Mouse (Mus musculus): Measurements from ENCODE around the gene Ccdc73. TPM values are rescaled to one million over a fixed set of nuclear protein-coding genes. Genes with fewer than 3 reads are reported as not detected.

Ccdc73 gene
- total and polyA plus RNA-seq, 3 experiments, result 2.2 to 5.1 (median 2.2) TPM

DNA sequence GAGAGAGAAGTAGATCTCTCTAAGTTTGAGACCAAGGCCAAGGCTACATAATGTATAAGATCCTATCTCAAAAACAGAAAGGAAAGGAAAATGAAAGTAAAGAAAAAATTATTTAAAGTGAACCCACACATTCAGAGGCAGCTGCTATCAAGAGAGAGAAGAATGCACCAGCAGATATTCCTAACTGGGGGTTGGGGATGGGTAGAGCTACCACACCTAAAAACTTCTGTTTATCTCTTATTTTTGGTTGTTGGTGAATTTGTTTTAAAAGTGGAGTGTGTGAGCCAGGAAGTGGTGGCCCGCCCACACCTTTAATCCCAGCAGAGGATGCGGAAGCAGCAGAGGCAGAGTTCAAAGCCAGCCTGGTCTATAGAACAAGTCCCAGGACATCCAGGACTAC, 154.2 kb downstream of the Ccdc73 start:
- Histone ChIP-seq H3K9ac (ENCODE audit: insufficient read depth, low read depth) (no peak overlapping the region), H3K27ac (ENCODE audit: insufficient read depth, low read depth) (no peak overlapping the region), H3K36me3 (replicated peaks in 1 of 2; ENCODE audit: control insufficient read depth in 1 of 2, insufficient read depth in 1 of 2, low read length in 1 of 2) (peaks cover 0 to 2% of the 10 kb centered on the region in 2 experiments), H3K9me3 (replicated peaks; ENCODE audit: low read length) (no peaks in the 10 kb centered on the region), H3K4me1 (ENCODE audit: control insufficient read depth in 1 of 2, insufficient read depth in 2 of 2) (peaks cover 2 to 11% of the 10 kb centered on the region in 2 experiments; a peak in 1 of 4 replicates), H3K27me3 (replicated peaks) (no peaks in the 10 kb centered on the region), H3K4me3 (replicated peaks in 1 of 3; ENCODE audit: low read depth in 2 of 3, low read length in 2 of 3, poor library complexity in 1 of 3) (no peak overlapping the region), H3K79me2 (replicated peaks; ENCODE audit: control insufficient read depth, extremely low read depth, insufficient read depth, poor library complexity, severe bottlenecking) (no peaks in the 10 kb centered on the region), H3K4me2 (ENCODE audit: insufficient read depth, low read depth, poor library complexity, severe bottlenecking) (no peak overlapping the region)
- in situ Hi-C loops (cut with MboI; ENCODE audit: low pct_ligation_motif_present, low pct_unique_long_range_greater_than_20kb, low sequenced_read_pairs), result no loop called here
- DNase-seq (ENCODE audit: extremely low read depth), result no peak
- dilution Hi-C loops (cut with MboI; ENCODE audit: extremely low pct_ligation_motif_present, extremely low pct_unique_long_range_greater_than_20kb, low sequenced_read_pairs), result no loop called here
- TF ChIP-seq JUND (conservative IDR thresholded peaks at IDR 0.05; ENCODE audit: low read depth, low read length), result no peak
- TF ChIP-seq CHD1 (IDR thresholded peaks at IDR 0.05; ENCODE audit: low read depth, low read length), result no peak
- TF ChIP-seq HCFC1 (IDR thresholded peaks at IDR 0.05; ENCODE audit: low read depth, low read length), result no peak
- no peak for TF ChIP-seq MAZ (IDR thresholded peaks at IDR 0.05; ENCODE audit: low read depth, low read length)
- no peak for TF ChIP-seq GABPA (IDR thresholded peaks at IDR 0.05; ENCODE audit: insufficient replicate concordance, low read depth, low read length)
- no peak for TF ChIP-seq ZKSCAN1 (IDR thresholded peaks at IDR 0.05; ENCODE audit: borderline replicate concordance, low read depth, low read length)
- no peak for TF ChIP-seq USF2 (conservative IDR thresholded peaks at IDR 0.05; ENCODE audit: low read depth, low read length)
- TF ChIP-seq RCOR1 (conservative IDR thresholded peaks at IDR 0.05; ENCODE audit: low read depth, low read length), result no peak
- TF ChIP-seq SMC3 (IDR thresholded peaks at IDR 0.05; ENCODE audit: low read depth, low read length), result no peak
- no peak for TF ChIP-seq ZMIZ1 (IDR thresholded peaks at IDR 0.05; ENCODE audit: low read depth, low read length)
- TF ChIP-seq POLR2AphosphoS2 (IDR thresholded peaks at IDR 0.05; ENCODE audit: low read depth, low read length), result no peak
- no peak for TF ChIP-seq TCF12 (IDR thresholded peaks at IDR 0.05; ENCODE audit: low read depth, low read length)
- TF ChIP-seq ELF1 (IDR thresholded peaks at IDR 0.05; ENCODE audit: low read depth, low read length), result no peak
- TF ChIP-seq MYC (IDR thresholded peaks at IDR 0.05; ENCODE audit: low read depth, low read length), result no peak
- no peak for TF ChIP-seq ZNF384 (IDR thresholded peaks at IDR 0.05; ENCODE audit: low read depth, low read length)

DNA sequence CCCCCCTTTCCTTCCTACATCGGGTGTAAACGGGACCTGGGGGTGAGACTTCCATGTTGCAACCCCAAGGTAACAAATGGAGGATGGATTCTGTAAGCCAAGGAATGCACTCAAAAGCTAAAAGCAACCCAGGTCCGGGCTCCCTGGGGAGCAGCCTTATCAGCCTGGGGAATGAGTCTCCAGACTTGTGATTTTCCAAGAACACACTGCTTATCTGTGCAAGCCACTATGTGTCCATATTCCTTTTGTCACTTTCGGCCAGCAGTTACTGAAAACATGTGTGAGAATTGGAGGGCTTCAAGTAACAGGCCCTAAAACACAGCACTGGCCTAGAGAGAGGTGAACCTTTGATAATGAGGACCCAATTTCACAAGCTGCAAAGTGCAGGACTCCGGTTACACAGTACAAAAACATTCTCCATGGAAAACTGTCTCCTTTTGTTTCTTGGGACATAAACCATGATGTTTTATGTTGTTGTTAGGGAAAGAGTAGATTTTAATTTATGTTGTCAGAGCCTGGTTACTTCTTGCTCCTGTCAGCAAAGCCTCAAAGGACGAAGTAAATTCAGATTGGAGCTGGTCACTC, 155.5 kb downstream of the Ccdc73 start:
- H3K27ac ChIP-seq (ENCODE audit: insufficient read depth, low read depth), result no peak overlapping the region
- dilution Hi-C loops (cut with MboI; ENCODE audit: extremely low pct_ligation_motif_present, extremely low pct_unique_long_range_greater_than_20kb, low sequenced_read_pairs), result no loop called here
- peaks cover 0 to 2% of the 10 kb centered on the region in 2 experiments for H3K36me3 ChIP-seq (replicated peaks in 1 of 2; ENCODE audit: control insufficient read depth in 1 of 2, insufficient read depth in 1 of 2, low read length in 1 of 2)
- no peak overlapping the region for H3K4me3 ChIP-seq (replicated peaks in 1 of 3; ENCODE audit: low read depth in 2 of 3, low read length in 2 of 3, poor library complexity in 1 of 3)
- in situ Hi-C loops (cut with MboI; ENCODE audit: low pct_ligation_motif_present, low pct_unique_long_range_greater_than_20kb, low sequenced_read_pairs), result no loop called here
- H3K9ac ChIP-seq (ENCODE audit: insufficient read depth, low read depth), result no peak overlapping the region
- H3K79me2 ChIP-seq (replicated peaks; ENCODE audit: control insufficient read depth, extremely low read depth, insufficient read depth, poor library complexity, severe bottlenecking), result no peaks in the 10 kb centered on the region
- no peak overlapping the region for H3K4me2 ChIP-seq (ENCODE audit: insufficient read depth, low read depth, poor library complexity, severe bottlenecking)
- H3K9me3 ChIP-seq (replicated peaks; ENCODE audit: low read length), result no peaks in the 10 kb centered on the region
- no peak for DNase-seq (ENCODE audit: extremely low read depth)
- no peaks in the 10 kb centered on the region for H3K27me3 ChIP-seq (replicated peaks)
- no peak for TF ChIP-seq NELFE (IDR thresholded peaks at IDR 0.05; ENCODE audit: low read depth, low read length)
- TF ChIP-seq ZNF384 (IDR thresholded peaks at IDR 0.05; ENCODE audit: low read depth, low read length), result no peak
- no peak for TF ChIP-seq POLR2A (IDR thresholded peaks at IDR 0.05; ENCODE audit: low read depth, low read length)
- TF ChIP-seq ZC3H11A (IDR thresholded peaks at IDR 0.05; ENCODE audit: low read depth, low read length), result no peak
- no peak for TF ChIP-seq NRF1 (IDR thresholded peaks at IDR 0.05; ENCODE audit: low read depth, low read length)
- TF ChIP-seq HCFC1 (IDR thresholded peaks at IDR 0.05; ENCODE audit: low read depth, low read length), result no peak
- TF ChIP-seq BHLHE40 (IDR thresholded peaks at IDR 0.05; ENCODE audit: low read depth, low read length), result no peak
- TF ChIP-seq MAFK (IDR thresholded peaks at IDR 0.05; ENCODE audit: insufficient replicate concordance, low read length), result no peak
- TF ChIP-seq MAX (IDR thresholded peaks at IDR 0.05; ENCODE audit: low read length), result no peak
- no peak for TF ChIP-seq USF1 (IDR thresholded peaks at IDR 0.05; ENCODE audit: low read depth, low read length)
- TF ChIP-seq MAZ (IDR thresholded peaks at IDR 0.05; ENCODE audit: low read depth, low read length), result no peak
- TF ChIP-seq ELF1 (IDR thresholded peaks at IDR 0.05; ENCODE audit: low read depth, low read length), result no peak
- H3K4me1 ChIP-seq (ENCODE audit: control insufficient read depth in 1 of 2, insufficient read depth in 2 of 2), result peaks cover 0 to 4% of the 10 kb centered on the region in 2 experiments; a peak in 1 of 4 replicates

All from CH12.LX (cell line).